ENCODE assay signal across 21 mouse cellular contexts in the genomic region with DNA sequence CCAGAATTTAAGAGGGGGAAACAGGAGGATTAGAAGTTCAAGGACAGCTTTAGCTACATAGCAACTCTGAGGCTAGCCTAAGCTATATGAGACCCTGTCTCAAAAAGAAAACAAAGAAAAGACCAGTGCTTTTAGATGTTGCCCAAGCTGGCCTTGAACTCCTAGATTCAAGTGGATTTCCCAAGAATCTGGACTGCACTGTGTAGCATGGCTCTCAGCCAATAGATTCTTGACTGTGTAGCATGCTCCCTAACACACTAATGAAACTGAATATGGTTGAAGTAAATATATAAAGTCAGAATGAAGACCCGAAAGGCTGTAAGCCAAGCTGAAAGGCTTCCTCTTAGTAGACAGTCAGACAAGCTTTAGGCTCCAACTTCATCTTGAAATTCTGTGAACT. TPM values are rescaled to one million over a fixed set of nuclear protein-coding genes. Genes with fewer than 3 reads are reported as not detected.
"Had no signal": no experiment of that assay in that cellular context is flagged by ENCODE, and none has a peak within 500 bp of the region (broad histone marks: within the 10 kb centered on the region; RNA-seq: fewer than 3 reads in every experiment).

No protein-coding gene starts in this region.

- H3K36me3 ChIP-seq: heart, embryonic 10.5 days; heart, embryonic 12.5 days; heart, embryonic 13.5 days; heart, embryonic 15.5 days; hindbrain, embryonic 10.5 days; hindbrain, embryonic 12.5 days; hindbrain, embryonic 13.5 days; hindbrain, embryonic 15.5 days; intestine, embryonic 15.5 days; kidney, embryonic 15.5 days had no signal

- H3K4me2 ChIP-seq: heart, embryonic 11.5 days; heart, embryonic 12.5 days; heart, embryonic 13.5 days; heart, embryonic 15.5 days; hindbrain, embryonic 12.5 days; hindbrain, embryonic 13.5 days; hindbrain, embryonic 14.5 days; hindbrain, embryonic 15.5 days; intestine, embryonic 15.5 days; kidney, embryonic 15.5 days had no signal

- H3K9me3 ChIP-seq: heart, embryonic 10.5 days; heart, embryonic 12.5 days; heart, embryonic 13.5 days; heart, embryonic 15.5 days; hindbrain, embryonic 10.5 days; hindbrain, embryonic 12.5 days; hindbrain, embryonic 13.5 days; hindbrain, embryonic 15.5 days; intestine, embryonic 15.5 days; kidney, embryonic 15.5 days had no signal

- ATAC-seq: hindbrain, embryonic 16.5 days; hindbrain, postnatal 0 days; inflammation-experienced regulatory T-cells, adult 6 months; intestine, embryonic 15.5 days; intestine, embryonic 16.5 days; intestine, postnatal 0 days had no signal

- DNase-seq: layer of hippocampus, adult 9-11 months had no signal

- H3K4me3 ChIP-seq: heart, embryonic 10.5 days; heart, embryonic 12.5 days; heart, embryonic 13.5 days; heart, embryonic 15.5 days; hindbrain, embryonic 10.5 days; hindbrain, embryonic 12.5 days; hindbrain, embryonic 13.5 days; hindbrain, embryonic 15.5 days; intestine, embryonic 15.5 days; kidney, embryonic 15.5 days; layer of hippocampus, adult 2 months had no signal

- H3K27me3 ChIP-seq: heart, embryonic 12.5 days; intestine, embryonic 15.5 days had no signal

- H3K27ac ChIP-seq: heart, embryonic 13.5 days; heart, embryonic 15.5 days; hindbrain, embryonic 10.5 days; hindbrain, embryonic 12.5 days; hindbrain, embryonic 13.5 days; hindbrain, embryonic 14.5 days; hindbrain, embryonic 15.5 days; hindbrain, postnatal 0 days; intestine, embryonic 15.5 days; kidney, embryonic 15.5 days; kidney, postnatal 0 days; layer of hippocampus, adult 2 months had no signal

- H3K9ac ChIP-seq: heart, embryonic 12.5 days; heart, embryonic 13.5 days; heart, embryonic 15.5 days; hindbrain, embryonic 12.5 days; hindbrain, embryonic 13.5 days; hindbrain, embryonic 14.5 days; hindbrain, embryonic 15.5 days; intestine, embryonic 15.5 days; kidney, embryonic 15.5 days had no signal

RNA-seq across cellular contexts. Expression of a gene that starts 41.7 kb away (rescaled TPM):
- total RNA-seq: hematopoietic stem cell, adult 5-6 weeks had no signal
